Mouse (Mus musculus) megakaryocyte progenitor cell, adult 5-6 weeks (primary cell): ENCODE data around the gene Eme1. TPM values are rescaled to one million over a fixed set of nuclear protein-coding genes. Genes with fewer than 3 reads are reported as not detected.

Experiments
- ATAC-seq: replicated peaks from 2 replicates; pipeline ENCODE4 v1.8.0; 2016; ENCODE audit warnings: mild to moderate bottlenecking, moderate TSS enrichment, inconsistent platforms; ENCODE audit not compliant: poor library complexity
- total RNA-seq, 2 experiments: library from RNA; stranded (forward) in 1 of 2; stranded (reverse) in 1 of 2; fragments of 157-497, 149-512 nt in 1 of 2; fragments of 200-1000 nt in 1 of 2; gene quantifications; 2 replicates each; pipeline versions ENCODE4 v1.2.3 to v1.2.4; 2015 to 2017

Gene Eme1
- total RNA-seq, 2 experiments from 2014 or later, result 9.9 to 28.8 TPM

DNA sequence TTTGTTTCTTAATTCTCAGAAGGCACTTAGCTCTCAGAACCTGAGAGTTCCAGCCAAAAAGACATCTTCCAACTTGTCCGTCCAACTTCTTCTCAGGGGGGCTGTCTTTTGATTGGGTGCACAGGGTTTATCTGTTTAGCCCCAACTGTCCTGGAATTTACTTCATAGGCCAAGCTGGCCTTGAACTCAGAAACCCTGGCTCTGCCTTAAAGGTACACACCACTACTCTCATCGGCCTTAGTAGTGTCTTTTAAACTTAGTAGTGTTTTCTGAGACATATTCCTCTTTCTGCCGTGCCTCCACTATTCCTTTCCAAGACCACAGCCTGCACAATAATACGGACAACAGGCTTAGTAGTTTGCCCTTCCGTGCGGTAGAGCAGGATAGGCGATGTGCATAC is 53.3 kb downstream of the Eme1 start:
- ATAC-seq, result no peak

DNA sequence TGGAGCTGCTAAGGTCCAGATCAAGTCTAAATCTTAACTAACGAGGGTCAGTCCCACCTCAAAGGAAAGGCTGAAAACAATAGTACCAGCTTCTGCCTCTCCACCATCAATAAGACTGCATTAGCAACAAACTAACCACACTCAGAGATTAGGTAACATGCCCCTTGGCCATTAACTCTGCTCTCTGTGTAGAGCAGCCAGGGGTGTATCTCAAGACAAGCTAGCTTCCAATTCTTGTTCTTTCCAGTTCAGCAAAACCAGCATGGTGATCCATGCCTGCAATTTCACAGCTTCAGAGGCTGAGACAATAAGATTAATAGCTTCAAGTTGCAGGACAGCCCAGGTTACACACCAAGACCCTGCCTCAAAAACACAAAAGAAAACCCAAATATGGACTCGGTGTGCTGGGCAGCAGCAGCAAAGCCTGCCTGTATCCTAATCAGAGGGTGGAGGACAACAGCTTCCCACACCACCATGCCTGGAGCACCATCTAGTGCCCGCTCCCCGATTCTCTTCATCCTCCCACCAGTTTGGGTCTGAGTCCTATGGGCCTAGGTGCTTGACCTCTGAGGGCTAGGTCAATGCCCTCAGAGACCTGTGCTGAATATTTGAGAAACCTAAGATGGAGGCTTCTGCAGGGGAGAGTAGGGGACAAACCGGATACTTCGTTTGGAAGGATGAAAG is 55.2 kb downstream of the Eme1 start:
- ATAC-seq, result no peak

DNA sequence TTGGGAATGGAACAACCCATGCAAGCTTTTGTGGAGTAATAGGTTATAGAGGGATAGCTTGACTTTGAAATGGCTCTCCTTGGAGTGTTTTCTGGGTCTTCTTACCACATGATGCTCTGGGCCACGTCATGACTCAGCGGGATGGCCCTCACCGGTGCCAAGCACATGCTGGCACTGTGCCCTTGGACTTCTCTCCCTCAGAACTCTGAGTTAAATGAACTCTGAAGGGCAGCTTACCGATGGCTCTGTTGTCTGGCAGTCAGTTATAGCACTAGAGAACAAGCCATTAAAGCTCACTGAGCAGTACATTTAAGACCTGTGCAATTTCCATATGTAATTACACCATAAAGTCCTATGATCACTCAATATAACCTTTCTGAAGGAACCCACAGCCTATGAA is 56.4 kb downstream of the Eme1 start:
- no peak for ATAC-seq

DNA sequence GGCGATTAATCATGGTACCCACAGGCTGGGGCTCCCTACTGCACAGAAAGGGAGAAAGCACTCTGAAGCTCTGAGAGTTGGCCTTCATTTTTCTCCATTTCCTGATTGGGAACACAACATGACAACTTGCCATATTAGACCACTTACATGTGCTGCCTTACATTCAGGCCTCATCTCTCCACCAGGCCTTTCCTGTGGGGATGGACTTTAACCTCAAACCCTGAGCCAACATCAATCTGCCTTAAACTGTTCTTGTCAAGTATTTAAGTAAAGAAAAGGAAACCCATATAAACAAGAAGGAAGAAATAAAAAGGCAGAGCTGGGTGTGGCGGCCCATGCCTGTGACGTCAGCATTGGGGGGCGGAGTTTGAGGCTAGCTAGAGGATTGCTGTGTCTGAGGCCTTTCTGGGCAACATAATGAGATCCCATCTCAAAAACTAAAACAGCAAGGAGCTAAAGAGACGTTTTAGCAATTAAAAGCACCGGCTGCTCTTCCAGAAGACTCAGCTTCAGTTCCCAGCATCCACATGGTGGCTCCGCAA is 57.4 kb downstream of the Eme1 start:
- ATAC-seq, result peak; percentile 82

Other genes starting within 250 kb of the Eme1 start
- gene Cacna1g, start 179.8 kb downstream of the Eme1 start, total RNA-seq (2015), result not detected in 2 replicates
- not detected in 2 replicates for gene Cacna1g, start 179.8 kb downstream of the Eme1 start, total RNA-seq (2017)
- gene Spata20, start 167.8 kb downstream of the Eme1 start, total RNA-seq (2015), result not detected in 2 replicates
- not detected in 2 replicates for gene Spata20, start 167.8 kb downstream of the Eme1 start, total RNA-seq (2017)
- not detected in 2 replicates for gene Epn3, start 154.0 kb downstream of the Eme1 start, total RNA-seq (2015)
- 0.03 TPM in 1 of 2 replicates, not detected in the other for gene Epn3, start 154.0 kb downstream of the Eme1 start, total RNA-seq (2017)
- not detected in 2 replicates for gene Mycbpap, start 132.2 kb downstream of the Eme1 start, total RNA-seq (2015)
- 0.20 and 2.5 TPM in 2 replicates for gene Mycbpap, start 132.2 kb downstream of the Eme1 start, total RNA-seq (2017)
- gene Rsad1, start 104.7 kb downstream of the Eme1 start, total RNA-seq (2015), result 4.4 and 5.0 TPM in 2 replicates
- gene Rsad1, start 104.7 kb downstream of the Eme1 start, total RNA-seq (2017), result 5.0 and 6.2 TPM in 2 replicates
- not detected in 2 replicates for gene Chad, start 88.9 kb downstream of the Eme1 start, total RNA-seq (2015)
- not detected in 2 replicates for gene Chad, start 88.9 kb downstream of the Eme1 start, total RNA-seq (2017)
- 18.1 and 18.6 TPM in 2 replicates for gene Acsf2, start 52.1 kb downstream of the Eme1 start, total RNA-seq (2015)
- 2.5 and 2.7 TPM in 2 replicates for gene Acsf2, start 52.1 kb downstream of the Eme1 start, total RNA-seq (2017)
- gene Lrrc59, start 24.2 kb downstream of the Eme1 start, total RNA-seq (2015), result 115 and 116 TPM in 2 replicates
- 195 and 224 TPM in 2 replicates for gene Lrrc59, start 24.2 kb downstream of the Eme1 start, total RNA-seq (2017)
- gene Mrpl27, start 197 bp downstream of the Eme1 start, total RNA-seq (2015), result 53.4 and 53.5 TPM in 2 replicates
- 46.4 and 46.8 TPM in 2 replicates for gene Mrpl27, start 197 bp downstream of the Eme1 start, total RNA-seq (2017)
- 1.8 and 2.2 TPM in 2 replicates for gene Xylt2, start 23.6 kb upstream of the Eme1 start, total RNA-seq (2015)
- gene Xylt2, start 23.6 kb upstream of the Eme1 start, total RNA-seq (2017), result 4.9 and 5.2 TPM in 2 replicates
- not detected in 2 replicates for gene Gm11541, start 50.5 kb upstream of the Eme1 start, total RNA-seq (2015)
- not detected in 2 replicates for gene Gm11541, start 50.5 kb upstream of the Eme1 start, total RNA-seq (2017)
- not detected in 2 replicates for gene Cdc34b, start 87.8 kb upstream of the Eme1 start, total RNA-seq (2015)
- not detected in 2 replicates for gene Cdc34b, start 87.8 kb upstream of the Eme1 start, total RNA-seq (2017)
- gene Tmem92, start 128.7 kb upstream of the Eme1 start, total RNA-seq (2015), result not detected in 2 replicates
- not detected in 2 replicates for gene Tmem92, start 128.7 kb upstream of the Eme1 start, total RNA-seq (2017)